Mouse (Mus musculus): ENCODE results near the gene H3f3b. TPM values are rescaled to one million over a fixed set of nuclear protein-coding genes. Genes with fewer than 3 reads are reported as not detected.

The H3f3b gene
- polyA plus RNA-seq, 1 experiment from 2014 or later, result 1,708 TPM

DNA sequence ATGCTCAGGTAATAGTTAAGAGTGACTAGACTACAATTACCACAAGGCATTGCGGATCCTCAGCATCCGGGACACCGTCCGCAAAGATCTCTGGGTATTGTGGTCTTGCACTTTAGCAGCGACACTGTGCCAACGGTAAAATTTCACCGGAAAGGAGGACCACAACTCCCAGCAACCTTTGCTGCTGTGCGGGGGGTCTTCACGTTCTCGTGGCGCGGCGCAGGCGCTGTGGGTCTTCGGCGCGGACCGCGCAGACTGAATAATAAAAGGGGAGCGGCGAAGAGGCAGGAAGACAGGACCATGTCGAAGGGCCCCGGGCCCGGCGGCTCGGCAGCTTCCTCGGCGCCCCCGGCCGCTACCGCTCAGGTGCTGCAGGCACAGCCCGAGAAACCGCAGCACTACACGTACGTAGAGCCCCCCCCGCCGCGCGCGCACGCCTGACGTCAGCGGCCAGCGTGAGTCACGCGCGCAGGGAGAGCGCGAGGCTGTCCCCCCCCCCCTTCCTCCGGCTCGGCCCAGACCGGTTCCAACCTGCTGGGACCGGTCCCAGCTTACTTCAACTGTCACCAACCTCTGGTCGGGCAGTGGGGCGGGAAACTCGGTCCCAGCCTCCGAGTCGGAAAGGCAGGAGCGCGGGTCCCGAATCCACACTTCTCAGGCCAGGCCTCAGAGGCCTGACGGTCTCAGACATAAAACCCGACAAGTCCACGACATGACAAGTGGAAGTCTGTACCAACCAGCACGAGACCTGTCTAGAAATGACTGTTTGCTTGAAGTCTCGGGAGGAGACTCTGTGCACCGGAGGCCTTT, 2.5 kb upstream of the H3f3b start, which contains the start of gene Unk:
TSS of gene Unk (plus strand) at position 235 of the 810 bp plus-strand sequence.
- Histone ChIP-seq H3K27ac (ENCODE audit: low read length) (peak within 1 kb of the TSS; percentile 96), H3K4me1 (ENCODE audit: insufficient read depth, low read depth, low read length) (peaks cover 12% of the 10 kb centered on the region; the same call in 1 of the 2 replicates), H3K4me2 (replicated peaks; ENCODE audit: low read depth, low read length) (peak within 1 kb of the TSS; percentile 58), H3K9ac (replicated peaks; ENCODE audit: low read depth) (peak within 1 kb of the TSS; percentile 66), H3K4me3 (ENCODE audit: low read depth, low read length) (peak within 1 kb of the TSS; percentile 60), H3K36me3 (ENCODE audit: insufficient read depth, low read length) (0 out of 2 replicates have a peak, but pooled peaks cover 4% of the 10 kb centered on the region), H3K27me3 (replicated peaks; ENCODE audit: insufficient read depth, low read length) (no peaks in the 10 kb centered on the region), H3K9me3 (ENCODE audit: low read length) (no peaks in the 10 kb centered on the region)
- DNase-seq (ENCODE audit: low spot score), result peak; percentile 99
- ATAC-seq, result peak; percentile 95
- TF ChIP-seq EP300 (IDR thresholded peaks at IDR 0.05), result peak; percentile 70
- no peak for TF ChIP-seq CTCF (IDR thresholded peaks at IDR 0.05)
- WGBS, result under 1% methylated on average over 59 of the region's 67 CpGs

DNA sequence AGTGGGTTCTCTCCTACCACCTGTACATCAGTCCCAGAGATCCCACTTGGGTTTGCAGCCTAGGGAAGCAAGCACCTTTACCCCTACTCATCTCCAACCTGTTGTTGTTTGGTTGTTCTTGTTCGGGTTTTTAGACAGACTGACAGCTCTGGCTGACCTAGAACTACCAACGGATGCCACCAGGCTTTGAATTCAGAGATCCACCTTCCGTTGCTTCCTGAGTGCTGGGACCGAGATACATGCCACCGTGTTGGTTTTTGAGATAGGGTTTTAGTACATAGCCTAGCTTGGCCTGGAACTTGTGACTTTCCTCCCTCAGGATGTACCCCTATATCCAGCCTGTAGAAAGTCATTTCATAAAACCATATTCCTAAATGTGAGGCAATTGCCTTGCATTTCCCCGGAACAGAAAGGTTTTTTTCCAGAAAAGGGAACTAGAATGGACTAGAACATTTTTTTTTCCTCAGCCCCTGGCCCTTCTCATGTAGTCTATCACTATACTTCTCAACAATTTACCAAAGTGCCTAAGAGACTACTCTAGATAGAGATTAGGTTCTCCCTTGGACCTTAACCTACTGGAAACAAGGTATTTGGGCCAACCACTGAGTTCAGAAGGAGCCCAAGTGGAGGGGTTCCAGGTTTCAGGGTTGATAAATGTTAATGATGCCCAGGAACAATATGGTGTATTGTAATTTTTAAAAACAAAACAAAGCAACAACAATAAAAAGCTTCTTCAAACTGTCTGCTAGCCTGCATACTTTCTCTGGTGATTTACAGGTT, 1.5 kb upstream of the H3f3b start:
- TF ChIP-seq CTCF (IDR thresholded peaks at IDR 0.05) (no peak), EP300 (IDR thresholded peaks at IDR 0.05) (no peak)
- Histone ChIP-seq H3K9me3 (ENCODE audit: low read length) (no peaks in the 10 kb centered on the region), H3K27me3 (replicated peaks; ENCODE audit: insufficient read depth, low read length) (no peaks in the 10 kb centered on the region), H3K27ac (ENCODE audit: low read length) (no peak overlapping the region), H3K9ac (replicated peaks; ENCODE audit: low read depth) (no peak overlapping the region), H3K4me1 (ENCODE audit: insufficient read depth, low read depth, low read length) (peaks cover 12% of the 10 kb centered on the region; the same call in 1 of the 2 replicates), H3K36me3 (ENCODE audit: insufficient read depth, low read length) (no peaks in the 10 kb centered on the region), H3K4me2 (replicated peaks; ENCODE audit: low read depth, low read length) (peak overlapping the region; percentile 58), H3K4me3 (ENCODE audit: low read depth, low read length) (0 out of 2 replicates have a peak overlapping the region, but pooled peaks have one; percentile 60)
- DNase-seq (ENCODE audit: low spot score) (no peak), ATAC-seq (no peak)
- WGBS, result 72% methylated on average over 6 of the region's 6 CpGs

DNA sequence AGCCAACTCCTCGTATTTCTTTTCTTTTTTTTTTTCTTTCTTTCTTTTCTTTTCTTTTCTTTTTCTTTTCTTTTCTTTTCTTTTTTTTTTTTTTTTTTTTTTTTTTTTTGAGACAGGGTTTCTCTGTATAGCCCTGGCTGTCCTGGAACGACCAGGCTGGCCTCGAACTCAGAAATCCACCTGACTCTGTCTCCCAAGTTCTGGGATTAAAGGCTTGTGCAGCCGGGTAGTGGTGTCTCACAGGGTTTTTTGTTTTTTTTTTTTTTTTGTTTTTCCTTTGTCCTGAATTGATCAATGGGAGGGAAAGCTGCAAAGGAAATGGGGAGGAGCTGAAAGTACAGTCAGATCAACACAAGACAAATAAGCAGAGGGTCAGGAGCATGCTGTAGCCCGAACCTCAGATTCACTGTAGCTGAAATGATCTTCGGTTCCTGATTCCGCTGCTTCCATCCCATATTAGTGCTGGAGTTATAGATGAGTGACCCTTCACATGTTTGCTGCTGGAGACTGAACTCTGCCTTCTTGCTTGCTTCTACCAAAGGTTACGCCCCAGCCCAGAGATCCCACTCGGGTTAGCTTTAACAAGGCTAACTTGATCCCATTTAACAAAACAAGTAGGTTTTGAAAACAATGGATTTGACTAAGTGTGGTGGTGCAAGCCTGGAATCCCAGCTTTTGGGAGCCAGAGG, 559 bp upstream of the H3f3b start:
- H3K4me3 ChIP-seq (ENCODE audit: low read depth, low read length), result no peak overlapping the region
- no peaks in the 10 kb centered on the region for H3K9me3 ChIP-seq (ENCODE audit: low read length)
- peaks cover 12% of the 10 kb centered on the region; the same call in 1 of the 2 replicates for H3K4me1 ChIP-seq (ENCODE audit: insufficient read depth, low read depth, low read length)
- H3K27ac ChIP-seq (ENCODE audit: low read length), result no peak overlapping the region
- 78% methylated on average over 9 of the region's 9 CpGs for WGBS
- ATAC-seq (no peak), DNase-seq (ENCODE audit: low spot score) (no peak)
- H3K4me2 ChIP-seq (replicated peaks; ENCODE audit: low read depth, low read length), result no peak overlapping the region
- no peaks in the 10 kb centered on the region for H3K27me3 ChIP-seq (replicated peaks; ENCODE audit: insufficient read depth, low read length)
- TF ChIP-seq EP300 (IDR thresholded peaks at IDR 0.05) (no peak), CTCF (IDR thresholded peaks at IDR 0.05) (no peak)
- no peak overlapping the region for H3K9ac ChIP-seq (replicated peaks; ENCODE audit: low read depth)
- no peaks in the 10 kb centered on the region for H3K36me3 ChIP-seq (ENCODE audit: insufficient read depth, low read length)

DNA sequence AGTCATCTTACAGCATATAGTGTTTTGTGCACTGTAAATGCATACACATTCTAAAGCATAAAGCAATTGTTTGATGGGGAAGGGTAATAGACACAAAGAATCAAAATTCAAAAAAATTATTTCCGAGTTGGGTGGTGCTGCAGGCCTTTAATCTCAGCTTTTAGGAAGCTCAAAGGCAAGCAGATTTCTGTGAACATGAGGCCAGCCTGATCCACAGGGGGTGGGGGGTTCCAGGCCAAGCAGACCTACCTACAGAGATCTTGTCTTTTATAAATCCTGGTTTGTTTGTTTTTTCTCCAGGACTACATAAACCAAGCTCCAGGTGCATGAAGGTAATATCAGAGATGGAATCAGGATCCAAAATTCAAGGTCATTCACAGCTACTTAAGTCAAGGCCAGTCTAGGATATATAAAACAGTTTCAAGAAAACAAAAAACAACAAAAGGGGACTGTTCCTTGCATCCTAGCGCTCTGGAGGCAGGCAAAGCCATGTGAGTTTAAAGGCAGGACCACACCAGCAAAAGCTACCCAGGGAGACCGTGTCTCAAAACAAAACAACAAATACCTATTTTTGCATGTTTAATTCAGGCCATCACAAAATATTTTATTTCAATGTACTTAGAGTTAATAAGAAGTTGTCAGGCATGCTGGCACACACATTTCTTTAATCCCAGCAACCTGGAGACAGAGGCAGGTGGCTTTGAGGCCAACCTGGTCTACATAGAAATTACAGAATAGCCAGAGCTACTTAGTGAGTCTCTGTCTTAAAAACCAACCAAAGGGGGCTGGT, 2.5 kb downstream of the H3f3b start:
- Histone ChIP-seq H3K27me3 (replicated peaks; ENCODE audit: insufficient read depth, low read length) (no peaks in the 10 kb centered on the region), H3K9me3 (ENCODE audit: low read length) (no peaks in the 10 kb centered on the region), H3K36me3 (ENCODE audit: insufficient read depth, low read length) (peaks cover 10% of the 10 kb centered on the region), H3K9ac (replicated peaks; ENCODE audit: low read depth) (no peak overlapping the region), H3K27ac (ENCODE audit: low read length) (peak overlapping the region; percentile 47; the same call in 1 of the 2 replicates), H3K4me3 (ENCODE audit: low read depth, low read length) (no peak overlapping the region), H3K4me2 (replicated peaks; ENCODE audit: low read depth, low read length) (no peak overlapping the region), H3K4me1 (ENCODE audit: insufficient read depth, low read depth, low read length) (peaks cover 3% of the 10 kb centered on the region; the same call in 1 of the 2 replicates)
- ATAC-seq (no peak), DNase-seq (ENCODE audit: low spot score) (no peak)
- WGBS, result 95% methylated on average over 3 of the region's 3 CpGs
- TF ChIP-seq CTCF (IDR thresholded peaks at IDR 0.05), result no peak
- TF ChIP-seq EP300 (IDR thresholded peaks at IDR 0.05), result no peak

- H3K9me3 ChIP-seq (ENCODE audit: low read length), result no peaks in the 10 kb centered on the region
- peak overlapping the region; percentile 99 for H3K27ac ChIP-seq (ENCODE audit: low read length)
- H3K4me3 ChIP-seq (ENCODE audit: low read depth, low read length), result peak overlapping the region; percentile 91
- DNase-seq (ENCODE audit: low spot score), result peak; percentile 100
- H3K36me3 ChIP-seq (ENCODE audit: insufficient read depth, low read length), result peaks cover 10% of the 10 kb centered on the region
- H3K4me2 ChIP-seq (replicated peaks; ENCODE audit: low read depth, low read length), result no peak overlapping the region
- ATAC-seq, result peak; percentile 92
- H3K9ac ChIP-seq (replicated peaks; ENCODE audit: low read depth), result peak overlapping the region; percentile 99
- peaks cover 2% of the 10 kb centered on the region; the same call in 1 of the 2 replicates for H3K4me1 ChIP-seq (ENCODE audit: insufficient read depth, low read depth, low read length)
- no peaks in the 10 kb centered on the region for H3K27me3 ChIP-seq (replicated peaks; ENCODE audit: insufficient read depth, low read length)
- TF ChIP-seq EP300 (IDR thresholded peaks at IDR 0.05) (peak; percentile 81), CTCF (IDR thresholded peaks at IDR 0.05) (no peak)
- under 1% methylated on average over 36 of the region's 37 CpGs for WGBS
Measured at GRCm38 (mm10) chr11:116024356-116024808, 3.4 kb downstream of the H3f3b start.

Data from lung, postnatal 0 days (tissue).